Mouse (Mus musculus) E14TG2a.4 (cell line): ENCODE measurements around the gene Slc12a7.

Source experiments
- CTCF ChIP-seq: conservative IDR thresholded peaks from 2 replicates; pipeline ENCODE4 v1.5.1; 2014; ENCODE audit warnings: low read length
- NANOG ChIP-seq: IDR thresholded peaks from 2 replicates; pipeline ENCODE4 v1.6.1; 2014; ENCODE audit warnings: borderline replicate concordance, low read length, mixed read lengths
- POU5F1 ChIP-seq: IDR thresholded peaks from 2 replicates; pipeline ENCODE4 v1.6.1; 2014; ENCODE audit warnings: low read length, borderline replicate concordance

GRCm38 (mm10) chr13:73750435-73750834 lies 17.5 kb downstream of the Slc12a7 start:
- TF ChIP-seq CTCF (no peak), POU5F1 (no peak), NANOG (no peak)
